Mouse (Mus musculus): Measurements from ENCODE around the gene Map3k4.

GRCm38 (mm10) chr17:12207022-12207548 lies 111.5 kb downstream of the Map3k4 start:
- TF ChIP-seq EP300 (optimal IDR thresholded peaks at IDR 0.05) (no peak), CTCF (IDR thresholded peaks at IDR 0.05; ENCODE audit: low read depth) (no peak)
